Mouse (Mus musculus) embryonic facial prominence, embryonic 14.5 days (tissue): Measurements from ENCODE around the gene Mfsd6. TPM values are rescaled to one million over a fixed set of nuclear protein-coding genes. Genes with fewer than 3 reads are reported as not detected.
A peak's percentile ranks its signal among the peaks of the same experiment; 100 is the strongest.

Experiments
- ATAC-seq: fragments of 200-750 bp; cut with Nextera tagmentation; 2 replicates; pipeline ENCODE4 v1.8.0; 2017; ENCODE audit warnings: low read depth, moderate number of reproducible peaks, moderate TSS enrichment
- DNase-seq: peaks from one replicate; pipeline ENCODE4 v3.0.0-alpha.2; 2015; ENCODE audit warnings: low spot score
- H3K27ac ChIP-seq: fragments of 300-500 bp; sonication (generic); replicated peaks from 2 replicates; pipeline ENCODE4 v1.5.1; 2014; ENCODE audit warnings: low read depth, mild to moderate bottlenecking, low read length, moderate library complexity
- H3K27me3 ChIP-seq: fragments of 300-500 bp; sonication (generic); replicated peaks from 2 replicates; pipeline ENCODE4 v1.6.1; 2014; ENCODE audit warnings: low read length; ENCODE audit not compliant: control insufficient read depth, insufficient read depth
- H3K36me3 ChIP-seq: fragments of 300-500 bp; sonication (generic); 2 replicates; pipeline ENCODE4 v1.6.1; 2014; ENCODE audit warnings: low read length, mixed read lengths; ENCODE audit not compliant: control insufficient read depth, insufficient read depth
- H3K4me1 ChIP-seq: fragments of 300-500 bp; sonication (generic); 2 replicates; pipeline ENCODE4 v1.6.1; 2014; ENCODE audit warnings: antibody characterized with exemption, low read length; ENCODE audit not compliant: control insufficient read depth, insufficient read depth
- H3K4me2 ChIP-seq: fragments of 300-500 bp; sonication (generic); 2 replicates; pipeline ENCODE4 v1.6.1; 2014; ENCODE audit warnings: low read depth, mild to moderate bottlenecking, low read length, moderate library complexity, mixed read lengths
- H3K4me3 ChIP-seq: fragments of 300-500 bp; sonication (generic); 2 replicates; pipeline ENCODE4 v1.5.1; 2014; ENCODE audit warnings: low read depth, mild to moderate bottlenecking, low read length
- H3K9ac ChIP-seq: fragments of 300-500 bp; sonication (generic); 2 replicates; pipeline ENCODE4 v1.6.1; 2014; ENCODE audit warnings: low read depth, mild to moderate bottlenecking, low read length, moderate library complexity, mixed read lengths
- H3K9me3 ChIP-seq: fragments of 300-500 bp; sonication (generic); 2 replicates; pipeline ENCODE4 v1.6.1; 2016; ENCODE audit warnings: low read length; ENCODE audit not compliant: control insufficient read depth
- WGBS: fragments of 180-500 bp; shearing (Covaris S2); extraction: QIAGEN DNeasy Blood & Tissue Kit; methylation state at CpG from one replicate; pipeline ENCODE4 v1.1.7; 2014; 5-methylcytosine and 5-hydroxymethylcytosine counted together
- polyA plus RNA-seq: library from polyadenylated mRNA; unstranded; fragments of >200 nt; fragmentation: Nextera tagmentation; extraction: Ambion mirVana; gene quantifications from 2 replicates; pipeline ENCODE4 v1.2.1, GENCODE M21; 2014

Gene Mfsd6
- polyA plus RNA-seq, 1 experiment from 2014 or later = 3.5 TPM

DNA sequence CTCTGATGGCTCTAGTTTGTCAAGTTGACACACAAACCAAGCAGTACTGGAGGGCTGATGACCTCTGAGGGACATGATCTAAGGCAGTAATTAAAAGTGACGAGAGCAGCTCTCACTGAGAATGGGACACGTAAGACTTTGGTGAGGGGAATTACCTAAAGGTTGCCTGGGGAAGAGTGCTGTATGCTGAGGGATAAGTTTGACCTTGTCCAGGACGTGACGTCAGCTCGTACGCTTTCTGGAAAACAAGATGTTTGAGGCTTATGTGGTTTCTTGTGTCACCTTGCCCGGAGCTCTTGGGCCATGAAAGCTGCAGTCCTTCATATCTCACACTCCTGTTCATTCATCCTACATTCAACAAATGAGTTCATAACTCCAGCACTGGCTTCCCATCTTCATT, 88.2 kb downstream of the Mfsd6 start:
- ATAC-seq (no peak), DNase-seq (no peak)
- 82% methylated on average over 7 of the region's 7 CpGs for WGBS
- no peaks in the 10 kb centered on the region for H3K27me3 ChIP-seq
- H3K4me2 ChIP-seq = no peak overlapping the region
- H3K9me3 ChIP-seq = no peaks in the 10 kb centered on the region
- no peak overlapping the region for H3K27ac ChIP-seq
- H3K4me1 ChIP-seq = no peaks in the 10 kb centered on the region
- H3K4me3 ChIP-seq = no peak overlapping the region
- no peak overlapping the region for H3K9ac ChIP-seq
- peaks cover 36% of the 10 kb centered on the region for H3K36me3 ChIP-seq

DNA sequence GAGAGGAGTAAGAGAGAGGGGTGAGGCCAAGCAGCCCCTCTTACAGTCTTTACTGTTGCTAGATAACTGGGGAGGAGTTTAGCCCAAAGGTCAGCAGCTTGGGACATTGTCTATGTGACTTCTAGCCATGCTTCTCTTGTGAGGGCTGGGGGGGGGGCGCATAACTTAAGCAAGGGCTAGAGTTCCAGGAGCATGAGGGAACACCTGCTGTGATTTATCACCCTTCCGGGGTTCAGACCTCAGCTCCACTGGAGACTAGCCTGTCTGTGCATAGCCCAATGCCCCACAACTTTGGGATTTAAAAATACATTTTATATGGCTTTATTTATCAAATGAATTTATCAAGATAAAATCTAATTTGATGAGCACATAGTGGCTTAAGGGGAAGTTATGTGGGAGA, 89.2 kb downstream of the Mfsd6 start:
- H3K4me1 ChIP-seq = no peaks in the 10 kb centered on the region
- H3K9me3 ChIP-seq = no peaks in the 10 kb centered on the region
- H3K9ac ChIP-seq = no peak overlapping the region
- no peak overlapping the region for H3K4me3 ChIP-seq
- ATAC-seq (no peak), DNase-seq (no peak)
- H3K4me2 ChIP-seq = no peak overlapping the region
- WGBS = 75% methylated on average over 2 of the region's 2 CpGs
- H3K27ac ChIP-seq = no peak overlapping the region
- peaks cover 36% of the 10 kb centered on the region for H3K36me3 ChIP-seq
- H3K27me3 ChIP-seq = no peaks in the 10 kb centered on the region

DNA sequence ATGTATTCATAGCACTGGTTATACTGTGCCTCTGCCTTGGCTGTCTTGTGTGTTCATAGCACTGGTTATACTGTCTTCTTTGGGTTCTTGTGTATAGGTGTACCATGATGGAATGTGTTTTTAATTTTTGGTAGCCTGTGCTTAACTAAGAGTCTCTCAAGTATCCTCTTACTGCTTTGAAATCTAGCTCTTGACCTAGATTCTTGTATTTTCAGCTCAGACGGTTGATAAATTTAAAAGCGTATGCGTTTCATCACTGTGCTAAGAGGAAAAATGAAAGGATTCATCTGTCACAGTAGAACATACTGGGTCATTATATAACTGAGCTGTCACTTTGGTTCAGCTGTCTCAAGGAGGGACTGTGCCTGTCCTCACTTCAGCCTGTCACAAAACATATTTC, 91.3 kb downstream of the Mfsd6 start:
- H3K9me3 ChIP-seq = no peaks in the 10 kb centered on the region
- H3K36me3 ChIP-seq = peaks cover 30% of the 10 kb centered on the region
- no peak overlapping the region for H3K27ac ChIP-seq
- H3K4me1 ChIP-seq = peaks cover 8% of the 10 kb centered on the region
- ATAC-seq (no peak), DNase-seq (no peak)
- no peak overlapping the region for H3K4me2 ChIP-seq
- no peaks in the 10 kb centered on the region for H3K27me3 ChIP-seq
- H3K9ac ChIP-seq = no peak overlapping the region
- WGBS = 82% methylated on average over 3 of the region's 3 CpGs
- H3K4me3 ChIP-seq = no peak overlapping the region

DNA sequence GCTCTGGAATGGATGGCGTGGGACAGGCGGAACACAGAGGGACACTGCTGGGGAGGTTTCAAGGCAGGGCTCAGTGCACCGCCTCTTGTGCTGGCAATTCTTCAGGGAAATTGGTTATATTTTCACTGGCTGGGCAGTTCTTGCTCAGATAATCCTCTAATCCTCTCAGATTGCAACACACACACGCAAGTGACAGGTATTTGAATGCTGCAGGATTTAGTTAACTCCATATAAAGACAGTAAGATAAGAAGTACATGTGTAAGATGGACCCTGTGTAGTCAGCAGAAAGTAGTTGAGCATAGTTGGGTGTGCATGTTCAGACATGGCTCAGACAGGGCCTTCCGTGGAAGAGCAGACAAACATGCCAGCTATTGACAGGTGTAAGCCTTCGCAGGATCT, 93.0 kb downstream of the Mfsd6 start:
- Histone ChIP-seq H3K4me2 (no peak overlapping the region), H3K9me3 (no peaks in the 10 kb centered on the region), H3K36me3 (peaks cover 22% of the 10 kb centered on the region), H3K9ac (no peak overlapping the region), H3K27me3 (no peaks in the 10 kb centered on the region), H3K4me1 (peaks cover 8% of the 10 kb centered on the region), H3K4me3 (no peak overlapping the region), H3K27ac (no peak overlapping the region)
- DNase-seq = peak; percentile 41
- ATAC-seq = no peak
- WGBS = 84% methylated on average over 6 of the region's 6 CpGs

- DNase-seq = no peak
- no peak for ATAC-seq
- Histone ChIP-seq H3K9me3 (no peaks in the 10 kb centered on the region), H3K9ac (peak overlapping the region; percentile 88; the same call in 1 of the 2 replicates), H3K4me1 (peaks cover 8% of the 10 kb centered on the region), H3K4me2 (peak overlapping the region; percentile 55), H3K36me3 (peaks cover under 1% of the 10 kb centered on the region; the same call in 1 of the 2 replicates), H3K27ac (no peak overlapping the region), H3K27me3 (no peaks in the 10 kb centered on the region), H3K4me3 (peak overlapping the region; percentile 85)
- WGBS = 67% methylated on average over 2 of the region's 2 CpGs
These were observed 95.7 kb downstream of the Mfsd6 start for GRCm38 (mm10) chr1:52631570-52631969.

- peak overlapping the region; percentile 55 for H3K4me2 ChIP-seq
- peak overlapping the region; percentile 90 for H3K27ac ChIP-seq
- H3K9ac ChIP-seq = peak overlapping the region; percentile 88
These were observed 96.3 kb downstream of the Mfsd6 start for GRCm38 (mm10) chr1:52630937-52631299.

GRCm38 (mm10) chr1:52630248-52630936, 96.9 kb downstream of the Mfsd6 start, which contains the start of gene Nemp2:
Nemp2 (plus strand) TSS chr1:52630703.
- DNase-seq (peak; percentile 91), ATAC-seq (peak; percentile 91)
- WGBS = under 1% methylated on average over 31 of the region's 44 CpGs

More at GRCm38 (mm10) chr1:52630937-52631299, 96.3 kb downstream of the Mfsd6 start:
- ATAC-seq = peak; percentile 81
- Histone ChIP-seq H3K9me3 (no peaks in the 10 kb centered on the region), H3K4me3 (peak overlapping the region; percentile 85), H3K27me3 (no peaks in the 10 kb centered on the region), H3K4me1 (peaks cover 8% of the 10 kb centered on the region), H3K36me3 (no peaks in the 10 kb centered on the region)
- DNase-seq = peak; percentile 77
- 0% methylated on average over 6 of the region's 6 CpGs for WGBS

DNA sequence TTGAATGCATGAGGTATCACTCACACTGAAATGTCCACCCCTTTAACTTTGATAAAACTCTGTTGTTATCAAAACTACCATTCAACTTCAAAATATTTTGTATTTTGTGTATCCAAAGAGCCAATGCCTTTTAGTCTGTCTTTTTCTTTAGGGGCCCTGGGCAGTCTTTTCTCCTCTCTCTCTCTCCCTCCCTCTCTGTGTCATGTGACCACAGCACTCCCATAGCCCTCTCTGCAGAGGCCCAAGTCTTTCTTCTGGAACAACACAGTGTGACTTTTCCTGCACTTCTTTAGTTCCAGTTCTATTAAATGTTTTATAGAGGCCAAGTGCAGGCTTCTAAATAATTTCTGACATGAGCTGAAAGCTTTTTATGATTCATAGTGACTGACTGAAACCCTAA, 106.8 kb downstream of the Mfsd6 start:
- Histone ChIP-seq H3K4me3 (no peak overlapping the region), H3K36me3 (no peaks in the 10 kb centered on the region), H3K4me2 (no peak overlapping the region), H3K9ac (no peak overlapping the region), H3K4me1 (no peaks in the 10 kb centered on the region), H3K27ac (no peak overlapping the region), H3K9me3 (no peaks in the 10 kb centered on the region), H3K27me3 (no peaks in the 10 kb centered on the region)
- ATAC-seq (no peak), DNase-seq (no peak)

More at GRCm38 (mm10) chr1:52630248-52630936, 96.9 kb downstream of the Mfsd6 start, which contains the start of gene Nemp2:
- Histone ChIP-seq H3K36me3 (no peaks in the 10 kb centered on the region), H3K27ac (peak within 1 kb of the TSS; percentile 90), H3K27me3 (no peaks in the 10 kb centered on the region), H3K9ac (peak within 1 kb of the TSS; percentile 88), H3K4me2 (peak within 1 kb of the TSS; percentile 55), H3K4me1 (peaks cover 8% of the 10 kb centered on the region), H3K9me3 (no peaks in the 10 kb centered on the region), H3K4me3 (peak within 1 kb of the TSS; percentile 85)

GRCm38 (mm10) chr1:52618217-52618616, 109.0 kb downstream of the Mfsd6 start:
- DNase-seq (no peak), ATAC-seq (no peak)
- Histone ChIP-seq H3K9ac (no peak overlapping the region), H3K4me2 (no peak overlapping the region), H3K27me3 (no peaks in the 10 kb centered on the region), H3K27ac (no peak overlapping the region), H3K4me3 (no peak overlapping the region), H3K4me1 (no peaks in the 10 kb centered on the region), H3K9me3 (no peaks in the 10 kb centered on the region), H3K36me3 (no peaks in the 10 kb centered on the region)
- 69% methylated on average over 1 of the region's 1 CpGs for WGBS
